Mouse (Mus musculus) adrenal gland, postnatal 36 days (tissue): ENCODE measurements around the gene Homer1. TPM values are rescaled to one million over a fixed set of nuclear protein-coding genes. Genes with fewer than 3 reads are reported as not detected.
A peak's percentile ranks its signal among the peaks of the same experiment; 100 is the strongest.

ENCODE experiments used
- DNase-seq, 2 experiments: peaks; one replicate each; pipeline ENCODE4 v3.0.0; 2021; ENCODE audit warnings: mixed read lengths in 1 of 2
- long read RNA-seq, 2 experiments: library from polyadenylated mRNA; stranded (forward); transcript quantifications; one replicate each; pipeline ENCODE4 v2.0.0; 2021; ENCODE audit warnings: borderline sequencing depth in 2 of 2
- total RNA-seq, 2 experiments: library from RNA; stranded (reverse); gene quantifications; 2 replicates each; pipeline ENCODE4 v1.2.3; 2021

Homer1 gene
- 10 to 100 TPM; 29.8 to 44.8 TPM for total RNA-seq
- long read RNA-seq, experiment 1, full-length matches to known transcripts: 20 of 24 reads
- long read RNA-seq, experiment 1, partial matches to known transcripts: 2 of 24 reads
- long read RNA-seq, experiment 1, other reads (novel, unspliced or antisense): 2 of 24 reads
- long read RNA-seq, experiment 2, partial matches to known transcripts: 0 of 6 reads
- long read RNA-seq, experiment 2, other reads (novel, unspliced or antisense): 3 of 6 reads

DNA sequence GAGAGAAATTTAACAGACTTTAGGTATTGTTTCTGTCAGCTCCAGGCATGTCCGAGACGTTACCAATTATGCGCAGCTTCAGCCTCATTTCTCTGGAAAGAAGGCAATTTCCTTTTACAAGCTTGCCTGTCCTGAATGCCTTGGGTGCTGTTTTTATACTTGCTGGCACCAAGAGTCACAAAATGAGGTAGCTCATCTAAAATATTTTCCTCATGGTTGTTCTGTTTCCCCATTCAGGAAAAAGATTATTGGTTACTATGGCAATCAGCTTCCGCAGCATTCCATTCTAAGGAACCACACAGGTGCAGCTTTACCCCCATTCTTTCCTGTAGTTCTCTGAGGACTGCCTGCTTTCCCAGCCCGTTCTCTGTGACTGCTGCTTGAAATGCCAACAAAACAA is at the start of gene Homer1:
Gene Homer1, plus strand, starts transcription at position 320 of the 400 bp plus-strand sequence.
- no peak for DNase-seq

DNA sequence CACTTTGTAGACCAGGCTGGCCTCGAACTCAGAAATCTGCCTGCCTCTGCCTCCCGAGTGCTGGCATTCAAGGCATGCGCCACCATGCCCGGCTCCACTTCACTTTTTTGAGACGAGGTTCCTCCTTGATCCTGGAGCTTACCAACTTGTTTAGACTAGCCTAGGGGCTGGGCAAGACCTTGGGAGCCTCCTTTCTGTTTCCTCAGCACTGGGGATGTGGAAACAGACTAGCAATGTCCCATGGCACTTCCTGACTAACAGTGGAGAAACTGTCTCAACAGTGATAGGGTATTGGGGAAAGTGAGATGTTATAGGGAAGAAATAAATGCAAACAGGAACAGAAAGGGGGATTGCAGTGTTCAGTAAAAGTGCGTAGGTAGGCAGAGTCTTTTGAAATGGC is 47.7 kb upstream of the Homer1 start:
- DNase-seq: no peak

DNA sequence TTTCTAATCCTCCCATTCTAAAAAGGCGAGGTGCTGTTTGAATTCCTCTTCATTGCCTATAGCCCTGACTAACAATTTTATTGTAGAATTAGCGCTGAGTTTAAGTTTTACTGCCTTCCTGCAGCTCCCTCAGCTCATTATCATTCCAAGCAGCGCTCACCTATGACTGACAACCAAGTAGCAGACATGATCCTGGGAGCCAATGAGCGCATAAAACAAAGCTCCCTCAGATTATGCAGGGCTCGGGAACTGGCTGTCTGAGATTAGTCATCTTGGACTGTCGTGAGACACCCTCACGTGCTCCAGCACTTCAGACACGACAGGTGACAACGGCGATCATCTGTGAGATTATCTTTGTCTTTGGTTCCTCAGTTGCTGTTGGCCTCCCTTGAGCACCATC is 47.3 kb upstream of the Homer1 start:
- DNase-seq: no peak

DNA sequence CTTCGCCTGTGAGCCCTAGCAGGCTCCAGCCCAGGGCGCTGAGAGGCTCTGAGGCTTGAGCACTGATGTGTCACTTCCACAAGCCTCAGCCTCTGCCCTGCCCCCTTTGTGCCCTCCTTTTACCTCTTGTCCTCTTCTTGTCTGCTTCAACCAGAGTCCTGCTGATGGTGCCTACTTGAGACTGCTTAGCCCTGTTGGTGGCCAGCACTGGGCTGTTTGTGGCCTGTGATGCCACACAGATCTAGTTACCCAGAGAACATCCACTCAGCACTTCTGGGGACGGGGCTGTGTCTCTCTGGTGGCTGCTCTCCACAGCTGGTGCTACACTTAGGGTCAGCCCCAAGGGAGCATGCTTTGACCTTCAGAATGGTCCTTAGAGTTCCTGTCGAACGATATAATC is 46.5 kb upstream of the Homer1 start:
- no peak for DNase-seq

DNA sequence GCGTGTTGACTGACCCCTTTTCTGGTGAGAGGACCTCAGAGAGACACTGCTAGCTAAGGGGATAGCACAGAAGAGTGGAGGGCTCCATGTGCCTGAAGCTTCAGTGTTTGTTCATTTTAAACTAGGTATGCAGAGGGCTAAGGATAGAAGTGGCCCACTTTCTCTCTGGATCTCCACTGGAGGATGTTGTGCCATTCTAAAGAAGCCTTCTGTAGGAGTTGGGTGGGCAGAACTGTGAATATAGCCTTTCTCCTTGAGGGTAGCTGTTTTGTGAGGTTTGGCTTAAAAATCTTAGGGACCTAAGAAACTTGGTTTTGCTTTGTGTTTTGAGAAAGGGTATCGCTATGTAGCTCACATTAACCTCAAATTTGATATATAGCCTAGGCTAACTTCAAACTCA is 32.3 kb upstream of the Homer1 start:
- DNase-seq: no peak

DNA sequence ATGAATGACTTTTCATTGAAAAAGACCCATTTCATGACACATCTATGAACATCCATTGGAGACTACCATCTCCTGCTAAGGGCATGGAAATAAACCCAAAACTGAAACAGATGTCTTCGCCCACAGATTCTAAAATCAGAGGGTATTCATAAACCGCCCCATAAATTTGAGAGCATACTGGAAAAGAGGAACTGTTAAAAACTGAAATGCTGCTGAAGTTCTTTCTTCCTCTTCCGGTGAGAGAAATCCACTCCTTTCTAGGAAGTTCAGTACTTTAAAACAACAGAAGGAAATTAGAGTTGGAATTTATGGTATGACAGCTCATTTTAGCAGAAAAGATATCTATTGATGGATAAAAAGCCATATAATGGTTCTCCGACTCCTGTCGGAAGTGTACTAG is 1.1 kb downstream of the Homer1 start:
- no peak for DNase-seq

DNA sequence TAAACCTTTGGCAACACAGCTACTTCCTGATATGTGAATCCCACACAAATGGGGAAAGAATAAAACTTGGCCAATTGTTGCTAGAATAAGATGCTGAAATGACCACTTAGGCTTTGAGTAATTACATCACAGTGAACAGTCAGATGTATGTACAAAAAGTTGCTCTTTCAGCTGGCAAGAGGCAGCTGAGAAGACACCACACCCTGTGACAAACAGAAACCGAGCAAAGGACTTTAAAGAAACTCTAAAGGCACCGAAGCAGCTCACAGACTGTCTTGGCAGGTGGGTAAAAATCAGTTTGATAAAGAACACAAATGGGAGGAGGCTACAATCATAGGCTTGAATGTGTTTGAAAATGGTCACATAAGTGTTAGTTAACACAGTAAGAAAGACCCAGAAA is 1.6 kb downstream of the Homer1 start:
- DNase-seq: no peak

DNA sequence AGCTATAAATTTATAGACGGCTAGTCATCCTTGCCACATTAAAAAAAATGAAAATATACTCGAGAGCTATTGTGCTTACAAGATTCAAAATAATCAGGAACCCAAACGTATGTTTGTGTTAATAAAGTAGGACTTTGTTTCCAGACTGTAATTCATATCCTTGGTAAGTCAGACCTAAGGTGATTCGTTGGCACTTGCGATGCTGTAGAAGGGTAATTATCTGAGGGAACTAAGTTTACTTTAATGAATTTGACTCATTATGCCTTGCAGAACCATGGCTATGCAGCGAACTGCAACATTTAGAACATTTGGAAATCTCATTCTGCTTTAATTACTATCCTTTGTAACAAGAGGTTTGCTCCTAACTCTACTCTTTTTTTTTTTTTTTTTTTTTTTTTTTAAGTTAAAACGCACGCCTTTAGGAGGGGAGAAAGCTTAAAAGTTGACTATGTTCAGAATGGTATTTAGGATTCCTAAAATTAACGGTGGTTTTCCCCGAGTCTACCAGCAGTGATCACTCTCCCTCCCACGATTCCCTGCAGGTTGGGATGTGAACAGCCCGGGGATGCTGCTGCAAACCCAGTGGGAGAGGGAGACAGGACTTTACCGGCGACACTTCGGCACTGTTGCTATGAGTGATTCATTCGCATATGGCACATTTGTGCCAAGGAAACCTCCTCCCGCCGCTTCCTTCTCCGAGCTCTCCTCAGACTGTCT is 3.6 kb downstream of the Homer1 start:
- DNase-seq: no peak

DNA sequence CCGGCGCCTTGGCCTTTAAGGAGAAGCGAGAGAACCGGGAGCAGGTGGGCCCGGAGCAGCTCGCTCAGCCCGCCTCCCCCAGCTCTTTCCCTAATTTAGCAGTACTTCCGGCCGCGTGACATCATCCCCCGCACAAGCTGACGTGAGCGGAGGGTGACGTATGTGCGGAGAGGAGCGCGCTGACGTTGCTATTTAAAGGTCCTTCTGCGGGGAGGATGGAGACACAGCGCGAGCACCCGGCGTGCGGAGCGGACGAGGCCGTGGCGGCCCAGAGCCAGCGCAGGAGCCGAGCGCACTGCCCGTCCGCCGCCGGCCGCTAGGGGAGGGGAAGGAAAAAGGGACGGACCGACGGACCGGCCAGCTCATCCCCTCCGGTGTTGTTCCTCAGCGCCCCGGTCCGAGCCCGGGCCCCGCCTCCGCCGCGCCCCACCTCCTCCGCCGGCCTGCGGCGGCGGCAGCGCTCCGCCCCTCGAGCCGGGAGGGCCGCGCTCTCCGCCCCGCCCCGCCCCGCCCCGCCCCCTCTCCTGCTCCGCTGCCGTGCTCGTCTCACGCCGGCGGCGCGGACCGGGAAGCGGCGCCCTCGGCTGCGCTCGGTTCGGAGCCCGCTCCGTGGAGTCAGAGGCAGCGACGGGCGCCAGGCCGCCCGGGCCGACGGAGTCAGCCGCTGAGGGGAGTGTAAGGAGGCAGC is 4.3 kb downstream of the Homer1 start:
- DNase-seq: peak; percentile 95 to 96

DNA sequence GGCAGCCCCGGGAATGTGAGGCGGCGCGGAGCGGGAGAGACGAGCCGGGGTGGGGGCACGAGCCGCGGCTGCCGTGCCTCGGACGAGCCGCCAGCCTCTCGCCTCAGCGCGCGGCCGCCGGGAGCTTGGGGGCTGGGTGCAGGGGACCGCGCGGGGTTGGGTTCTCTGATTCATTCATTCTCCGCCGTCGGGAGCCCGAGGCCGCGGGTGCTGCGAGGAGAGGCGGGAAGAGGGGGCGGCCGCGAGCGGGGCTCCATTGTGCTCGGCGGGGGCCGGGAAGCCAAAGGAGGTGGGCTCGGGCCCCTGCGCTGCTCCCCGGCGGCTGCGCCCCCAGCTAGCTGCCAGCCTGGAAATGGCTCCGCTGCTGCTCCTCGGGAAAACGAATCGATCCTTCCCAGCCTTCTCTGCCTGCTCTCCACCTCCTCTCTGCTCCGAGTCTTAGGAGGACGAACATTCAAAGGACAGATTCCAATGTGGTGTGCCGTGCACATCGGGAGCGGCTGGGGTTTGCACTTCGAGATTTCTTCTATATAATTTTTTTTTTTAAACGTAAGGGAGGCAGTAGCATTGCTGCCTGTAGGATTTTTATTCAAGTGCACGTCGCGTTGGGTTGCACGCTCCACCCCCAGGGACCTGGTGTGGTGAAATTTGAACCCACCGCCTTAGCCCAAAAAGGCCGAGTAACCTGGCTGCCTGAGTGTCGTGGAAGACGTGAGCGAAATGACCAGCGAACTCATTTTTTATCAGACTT is 5.0 kb downstream of the Homer1 start:
- peak; percentile 73 to 75 for DNase-seq

DNA sequence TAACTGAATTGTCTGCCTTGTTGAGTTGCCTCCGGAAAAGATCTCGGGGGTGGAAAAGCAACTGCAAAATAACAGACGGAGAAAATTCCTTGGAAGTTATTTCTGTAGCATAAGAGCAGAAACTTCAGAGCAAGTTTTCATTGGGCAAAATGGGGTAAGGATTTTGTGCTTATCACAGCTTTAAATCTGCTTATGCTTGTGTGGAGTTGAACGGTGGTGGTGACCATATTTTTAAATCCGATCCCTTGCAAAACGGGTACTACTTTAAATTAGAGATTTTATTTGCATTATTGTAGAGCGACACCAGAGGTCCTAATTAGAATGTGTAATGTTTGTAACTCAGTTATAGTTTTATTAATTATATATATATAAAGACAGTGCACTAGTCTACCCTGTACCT is 5.7 kb downstream of the Homer1 start:
- peak in 1 of 2 experiments; percentile 3 for DNase-seq

DNA sequence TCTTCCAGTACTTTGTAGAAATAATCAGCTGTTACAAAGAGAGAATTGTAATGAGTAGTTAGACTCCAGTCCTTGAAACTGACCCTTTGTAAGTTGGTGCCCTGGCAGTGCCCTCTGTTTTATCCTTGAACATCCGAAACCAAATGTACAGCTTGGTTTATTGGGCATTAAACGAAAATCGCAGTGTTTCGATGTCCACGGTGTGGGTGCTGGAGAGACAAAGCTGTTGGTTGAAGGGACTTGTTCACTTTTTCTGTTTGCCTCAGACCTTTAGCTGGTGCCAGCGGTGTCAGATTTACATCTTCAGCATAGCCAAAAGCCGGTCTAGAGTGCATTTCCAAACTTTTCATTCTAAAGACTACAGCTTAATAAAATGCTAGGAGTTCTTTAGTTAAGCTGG is 6.2 kb downstream of the Homer1 start:
- DNase-seq: peak; percentile 15 to 25

DNA sequence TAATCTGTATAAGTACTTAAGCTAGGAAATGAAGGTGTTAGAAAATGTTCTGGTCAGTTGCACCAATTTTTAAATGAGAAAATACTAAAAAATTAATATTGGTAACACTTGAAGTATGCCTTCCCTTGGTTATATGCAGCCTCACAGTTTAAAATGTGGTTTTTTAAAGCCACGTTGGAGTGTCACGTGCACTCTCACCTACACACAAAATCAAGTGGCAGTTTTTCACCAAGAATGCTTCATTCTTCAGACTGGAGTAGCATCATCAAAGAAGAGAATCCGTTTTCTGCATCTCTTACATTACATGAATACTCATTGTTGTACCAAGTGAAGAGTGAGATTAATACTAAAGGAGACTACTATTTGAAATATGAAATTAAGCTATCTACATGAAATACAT is 7.1 kb downstream of the Homer1 start:
- no peak for DNase-seq

DNA sequence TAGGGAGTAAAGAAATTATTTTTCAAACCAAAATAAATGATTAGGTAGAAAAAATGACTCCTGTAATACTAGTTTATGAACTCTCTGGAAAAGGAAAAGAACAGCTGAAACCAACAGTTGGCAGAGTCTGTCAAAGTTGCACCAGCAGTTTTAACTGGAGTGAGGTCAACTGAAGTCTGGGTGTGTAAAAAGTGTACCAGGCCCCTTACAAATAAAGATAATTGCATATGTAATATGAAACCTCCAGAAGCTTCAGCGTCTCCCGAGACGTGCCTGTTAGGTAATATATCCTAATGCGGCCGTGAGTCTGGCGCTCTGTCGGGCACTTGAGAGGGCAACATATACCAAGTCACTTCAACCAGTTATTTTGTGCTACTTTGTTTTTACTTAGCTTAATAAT is 8.3 kb downstream of the Homer1 start:
- peak; percentile 15 to 18 for DNase-seq

DNA sequence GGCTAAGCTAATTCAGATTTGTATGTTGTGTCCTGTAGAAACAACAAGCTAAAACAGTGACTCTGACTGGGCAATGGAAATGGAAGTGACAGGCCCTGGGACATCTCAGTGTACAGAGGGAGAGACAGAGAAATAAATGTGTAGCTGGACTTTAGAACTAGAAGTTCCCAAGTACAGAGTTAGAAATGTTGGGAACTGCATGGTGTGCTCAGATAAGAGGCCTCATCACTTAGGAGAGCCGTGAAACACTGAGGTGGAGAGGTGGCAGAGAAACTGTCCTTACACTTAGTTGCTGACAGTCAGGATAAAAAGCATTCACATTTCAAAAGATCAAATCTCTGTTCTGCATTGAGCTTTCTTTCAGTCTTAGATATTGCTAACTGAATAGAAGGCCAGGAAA is 9.9 kb downstream of the Homer1 start:
- DNase-seq: no peak

DNA sequence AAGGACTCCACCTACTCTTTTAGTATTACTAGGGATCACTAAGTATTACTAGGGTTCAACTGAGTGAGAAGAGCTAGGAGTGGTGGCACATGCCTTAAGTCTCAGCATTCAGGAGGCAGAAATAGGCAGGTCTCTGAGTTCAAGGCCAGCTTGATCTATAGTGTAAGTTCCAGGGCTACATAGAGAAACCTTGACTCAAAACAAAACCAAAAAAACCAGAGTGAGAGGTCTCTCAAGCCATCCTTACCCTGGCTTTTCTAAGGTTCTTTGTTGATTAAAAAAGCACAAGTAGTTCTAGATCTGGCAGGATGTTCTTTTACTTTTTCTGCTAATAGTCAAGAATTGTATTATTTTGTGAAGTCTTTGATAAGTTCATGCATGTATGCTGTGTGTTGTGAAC is 13.1 kb downstream of the Homer1 start:
- no peak for DNase-seq

DNA sequence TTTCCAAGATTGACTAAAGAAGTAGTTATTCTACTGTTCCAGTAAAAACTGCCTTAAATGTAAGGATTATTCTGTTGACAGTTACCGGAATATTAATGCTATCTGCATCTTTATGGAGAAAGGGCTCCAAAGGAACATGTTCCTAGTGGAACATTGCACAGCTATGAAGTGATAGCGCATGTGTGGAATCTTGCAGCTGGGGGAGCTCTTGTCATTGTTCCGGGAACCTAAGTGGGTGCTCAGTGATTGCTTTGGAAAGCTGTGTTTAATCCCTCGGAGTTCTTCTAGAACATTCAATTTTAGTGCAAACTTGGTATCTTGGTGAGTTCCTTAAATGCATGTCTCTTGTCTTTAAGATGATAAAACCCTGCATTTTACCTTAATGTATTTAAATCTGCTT is 14.9 kb downstream of the Homer1 start:
- DNase-seq: no peak

DNA sequence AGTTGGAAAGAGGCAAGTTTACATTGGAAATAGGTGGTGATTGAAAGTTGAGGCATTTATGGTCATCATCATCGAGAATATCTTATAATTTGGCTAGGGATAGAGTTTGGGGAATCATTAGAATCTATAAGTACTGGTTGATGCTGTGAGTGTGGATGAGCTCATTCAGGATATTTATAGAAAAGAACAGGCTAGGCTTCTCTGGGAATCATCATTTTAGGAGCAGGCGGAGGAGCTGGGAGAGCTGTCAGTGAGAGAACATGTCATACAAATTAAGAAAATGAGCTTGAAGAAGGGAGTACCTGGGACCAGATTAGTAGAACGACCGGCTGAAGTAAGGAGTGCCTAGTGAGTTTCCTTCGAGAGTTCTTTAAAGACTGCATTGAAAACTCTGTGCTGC is 20.7 kb downstream of the Homer1 start:
- no peak for DNase-seq

DNA sequence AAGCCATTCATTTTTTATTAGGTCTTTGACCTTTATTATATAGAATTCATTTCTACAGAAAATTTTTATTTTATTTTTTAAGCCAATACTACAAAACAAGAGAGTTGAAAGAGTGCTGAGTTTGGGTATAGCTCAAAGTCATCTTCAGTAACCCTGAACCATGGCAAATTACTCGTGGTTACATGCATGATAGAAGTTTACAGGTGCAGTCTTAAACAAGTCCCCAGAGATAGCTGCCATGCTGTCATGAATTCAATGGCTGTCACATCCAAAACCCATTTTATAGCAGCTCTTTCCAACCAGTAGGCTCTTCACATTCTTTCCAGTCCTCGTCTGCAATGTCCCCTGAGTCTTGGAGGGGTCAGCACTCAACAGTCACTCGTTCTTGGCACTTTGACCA is 26.9 kb downstream of the Homer1 start:
- no peak for DNase-seq

DNA sequence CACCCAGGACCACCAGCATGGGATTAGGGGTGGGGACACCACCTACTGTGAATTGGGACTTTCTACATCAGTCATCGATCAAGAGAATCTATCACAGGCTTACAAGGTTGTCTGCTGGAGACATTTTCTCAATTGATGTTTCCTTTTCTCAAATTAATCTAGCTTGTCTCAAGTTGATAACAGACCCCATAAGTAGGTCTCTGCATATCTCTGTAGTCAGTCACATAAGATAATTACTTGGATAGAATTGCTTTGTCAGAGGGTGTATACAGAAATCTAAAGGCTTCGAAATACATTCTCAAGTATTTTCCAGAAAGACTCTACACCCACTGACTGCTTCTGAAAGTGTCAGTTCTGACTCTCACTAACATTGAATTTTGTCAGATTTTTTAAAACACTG is 32.3 kb downstream of the Homer1 start:
- no peak for DNase-seq

DNA sequence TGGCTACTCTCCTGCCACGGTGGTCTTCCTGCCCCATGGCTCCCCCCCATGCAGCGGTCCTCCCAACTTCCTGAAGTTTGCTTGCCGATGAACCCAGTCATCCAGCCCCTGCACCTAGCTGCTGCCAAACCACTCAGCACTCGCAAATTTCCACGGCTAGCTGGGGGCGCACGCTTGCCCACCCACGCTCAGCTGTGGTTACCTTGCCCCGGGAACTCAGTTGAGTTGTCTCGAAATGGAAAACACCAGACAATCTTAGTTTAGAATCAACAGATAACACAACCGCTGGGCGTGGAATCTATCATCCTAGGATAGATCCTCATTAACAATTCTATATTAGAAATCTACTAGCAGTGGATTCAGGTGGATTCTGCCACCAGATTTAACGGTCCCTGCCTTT is 33.1 kb downstream of the Homer1 start:
- DNase-seq: no peak

DNA sequence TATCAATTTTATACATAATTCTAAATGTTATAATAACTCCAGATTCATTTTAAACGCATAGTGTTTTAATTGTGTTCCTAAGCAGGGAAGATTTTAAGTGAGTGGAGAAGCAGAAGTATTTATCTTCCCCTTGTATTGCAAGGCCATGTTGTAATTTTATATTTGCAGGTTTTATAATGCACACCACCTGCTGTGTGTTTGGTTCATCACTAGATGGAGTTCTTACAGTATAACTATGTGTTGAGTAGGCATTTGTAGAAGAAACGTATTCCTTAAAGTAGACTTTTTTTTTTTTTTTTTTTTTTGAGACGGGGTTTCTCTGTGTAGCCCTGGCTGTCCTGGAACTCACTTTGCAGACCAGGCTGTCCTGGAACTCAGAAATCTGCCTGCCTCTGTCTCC is 35.9 kb downstream of the Homer1 start:
- no peak for DNase-seq

DNA sequence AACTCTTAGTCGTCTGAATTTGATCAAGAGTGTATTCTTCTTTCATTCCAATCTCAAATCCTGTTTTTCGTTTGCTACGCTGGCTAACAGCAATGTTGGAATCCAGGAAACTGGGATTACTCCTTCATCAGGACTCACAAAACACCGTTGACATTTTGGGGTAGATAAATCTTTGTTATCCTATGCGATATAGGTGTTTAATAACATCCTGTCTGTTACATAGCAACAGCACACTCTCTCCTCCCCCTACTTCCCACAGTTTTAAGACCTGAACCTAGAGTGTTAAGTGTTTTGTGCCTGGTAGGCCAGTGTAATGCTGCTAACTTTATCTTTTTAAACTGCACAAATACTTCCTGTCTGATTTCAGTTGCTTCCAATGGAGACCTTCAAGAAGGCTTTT is 39.0 kb downstream of the Homer1 start:
- no peak for DNase-seq
